Mouse (Mus musculus): ENCODE measurements around the gene Zfp941. TPM values are rescaled to one million over a fixed set of nuclear protein-coding genes. Genes with fewer than 3 reads are reported as not detected.

Zfp941 gene
- total and polyA plus RNA-seq, 2 experiments from 2014 or later, result 26.1 to 30.0 TPM

GRCm38 (mm10) chr7:140821305-140821652, 699 bp downstream of the Zfp941 start:
- DNase-seq (ENCODE audit: low spot score) (no peak), ATAC-seq (ENCODE audit: low FRiP score) (peak; percentile 66; the same call in 1 of the 2 replicates)
- peak overlapping the region; percentile 57 for H3K4me2 ChIP-seq (ENCODE audit: low read depth, low read length, poor library complexity, severe bottlenecking)
- no peak for TF ChIP-seq CTCF (IDR thresholded peaks at IDR 0.05)
- H3K9me3 ChIP-seq (ENCODE audit: low read length), result no peaks in the 10 kb centered on the region
- no peaks in the 10 kb centered on the region for H3K27me3 ChIP-seq (ENCODE audit: insufficient read depth, low read length)
- H3K36me3 ChIP-seq (ENCODE audit: insufficient read depth, low read length), result no peaks in the 10 kb centered on the region
- H3K9ac ChIP-seq (replicated peaks; ENCODE audit: low read length, poor library complexity, severe bottlenecking), result peak overlapping the region; percentile 86
- peaks cover 5% of the 10 kb centered on the region; the same call in 1 of the 2 replicates for H3K4me1 ChIP-seq (ENCODE audit: insufficient read depth, low read length)
- peak overlapping the region; percentile 98 for H3K27ac ChIP-seq (ENCODE audit: low read depth, low read length)
- peak overlapping the region; percentile 71 for H3K4me3 ChIP-seq (ENCODE audit: low read depth, low read length)
- WGBS, result 41% methylated on average over 5 of the region's 5 CpGs

GRCm38 (mm10) chr7:140820173-140820572, 1.8 kb downstream of the Zfp941 start:
- TF ChIP-seq CTCF (IDR thresholded peaks at IDR 0.05), result no peak
- Histone ChIP-seq H3K27me3 (ENCODE audit: insufficient read depth, low read length) (no peaks in the 10 kb centered on the region), H3K4me2 (ENCODE audit: low read depth, low read length, poor library complexity, severe bottlenecking) (peak overlapping the region; percentile 36), H3K4me1 (ENCODE audit: insufficient read depth, low read length) (peaks cover 5% of the 10 kb centered on the region; the same call in 1 of the 2 replicates), H3K9me3 (ENCODE audit: low read length) (no peaks in the 10 kb centered on the region), H3K27ac (ENCODE audit: low read depth, low read length) (no peak overlapping the region), H3K36me3 (ENCODE audit: insufficient read depth, low read length) (no peaks in the 10 kb centered on the region), H3K9ac (replicated peaks; ENCODE audit: low read length, poor library complexity, severe bottlenecking) (no peak overlapping the region), H3K4me3 (ENCODE audit: low read depth, low read length) (no peak overlapping the region)
- WGBS, result 66% methylated on average over 4 of the region's 4 CpGs
- ATAC-seq (ENCODE audit: low FRiP score) (no peak), DNase-seq (ENCODE audit: low spot score) (peak; percentile 66)

- no peak overlapping the region for H3K4me3 ChIP-seq (ENCODE audit: low read depth, low read length)
- H3K9ac ChIP-seq (replicated peaks; ENCODE audit: low read length, poor library complexity, severe bottlenecking), result no peak overlapping the region
- no peak for ATAC-seq (ENCODE audit: low FRiP score)
- H3K27me3 ChIP-seq (ENCODE audit: insufficient read depth, low read length), result no peaks in the 10 kb centered on the region
- no peak overlapping the region for H3K4me2 ChIP-seq (ENCODE audit: low read depth, low read length, poor library complexity, severe bottlenecking)
- no peak overlapping the region for H3K27ac ChIP-seq (ENCODE audit: low read depth, low read length)
- H3K4me1 ChIP-seq (ENCODE audit: insufficient read depth, low read length), result peaks cover 5% of the 10 kb centered on the region; the same call in 1 of the 2 replicates
- no peaks in the 10 kb centered on the region for H3K9me3 ChIP-seq (ENCODE audit: low read length)
- H3K36me3 ChIP-seq (ENCODE audit: insufficient read depth, low read length), result peaks cover 30% of the 10 kb centered on the region
- DNase-seq (ENCODE audit: low spot score), result no peak
- TF ChIP-seq CTCF (IDR thresholded peaks at IDR 0.05), result no peak
- WGBS, result 90% methylated on average over 12 of the region's 12 CpGs
Measured at GRCm38 (mm10) chr7:140812850-140813249, 9.1 kb downstream of the Zfp941 start.

- Histone ChIP-seq H3K4me2 (ENCODE audit: low read depth, low read length, poor library complexity, severe bottlenecking) (no peak overlapping the region), H3K9ac (replicated peaks; ENCODE audit: low read length, poor library complexity, severe bottlenecking) (no peak overlapping the region), H3K4me3 (ENCODE audit: low read depth, low read length) (no peak overlapping the region), H3K4me1 (ENCODE audit: insufficient read depth, low read length) (no peaks in the 10 kb centered on the region), H3K9me3 (ENCODE audit: low read length) (no peaks in the 10 kb centered on the region), H3K27me3 (ENCODE audit: insufficient read depth, low read length) (no peaks in the 10 kb centered on the region), H3K36me3 (ENCODE audit: insufficient read depth, low read length) (peaks cover 36% of the 10 kb centered on the region), H3K27ac (ENCODE audit: low read depth, low read length) (peak overlapping the region; percentile 44; the same call in 1 of the 2 replicates)
- ATAC-seq (ENCODE audit: low FRiP score), result no peak
- peak; percentile 68 for DNase-seq (ENCODE audit: low spot score)
- TF ChIP-seq CTCF (IDR thresholded peaks at IDR 0.05), result no peak
- WGBS, result 65% methylated on average over 13 of the region's 13 CpGs
Measured at GRCm38 (mm10) chr7:140811714-140812113, 10.3 kb downstream of the Zfp941 start.

- no peak overlapping the region for H3K27ac ChIP-seq (ENCODE audit: low read depth, low read length)
- peak; percentile 50 for TF ChIP-seq CTCF (IDR thresholded peaks at IDR 0.05)
- DNase-seq (ENCODE audit: low spot score) (no peak), ATAC-seq (ENCODE audit: low FRiP score) (no peak)
- no peaks in the 10 kb centered on the region for H3K9me3 ChIP-seq (ENCODE audit: low read length)
- WGBS, result 91% methylated on average over 6 of the region's 6 CpGs
- no peak overlapping the region for H3K4me3 ChIP-seq (ENCODE audit: low read depth, low read length)
- H3K27me3 ChIP-seq (ENCODE audit: insufficient read depth, low read length), result no peaks in the 10 kb centered on the region
- no peaks in the 10 kb centered on the region for H3K4me1 ChIP-seq (ENCODE audit: insufficient read depth, low read length)
- no peak overlapping the region for H3K4me2 ChIP-seq (ENCODE audit: low read depth, low read length, poor library complexity, severe bottlenecking)
- peaks cover 38% of the 10 kb centered on the region for H3K36me3 ChIP-seq (ENCODE audit: insufficient read depth, low read length)
- H3K9ac ChIP-seq (replicated peaks; ENCODE audit: low read length, poor library complexity, severe bottlenecking), result no peak overlapping the region
Measured at GRCm38 (mm10) chr7:140810496-140810895, 11.5 kb downstream of the Zfp941 start.

GRCm38 (mm10) chr7:140805704-140806103, 16.3 kb downstream of the Zfp941 start:
- Histone ChIP-seq H3K4me1 (ENCODE audit: insufficient read depth, low read length) (no peaks in the 10 kb centered on the region), H3K27me3 (ENCODE audit: insufficient read depth, low read length) (no peaks in the 10 kb centered on the region), H3K9me3 (ENCODE audit: low read length) (no peaks in the 10 kb centered on the region), H3K27ac (ENCODE audit: low read depth, low read length) (no peak overlapping the region), H3K4me2 (ENCODE audit: low read depth, low read length, poor library complexity, severe bottlenecking) (no peak overlapping the region), H3K4me3 (ENCODE audit: low read depth, low read length) (no peak overlapping the region), H3K9ac (replicated peaks; ENCODE audit: low read length, poor library complexity, severe bottlenecking) (no peak overlapping the region), H3K36me3 (ENCODE audit: insufficient read depth, low read length) (peaks cover 14% of the 10 kb centered on the region; the same call in 1 of the 2 replicates)
- WGBS, result 16% methylated on average over 1 of the region's 1 CpGs
- DNase-seq (ENCODE audit: low spot score) (peak; percentile 59), ATAC-seq (ENCODE audit: low FRiP score) (peak; percentile 50; the same call in 1 of the 2 replicates)
- peak; percentile 77 for TF ChIP-seq CTCF (IDR thresholded peaks at IDR 0.05)

Data from midbrain, postnatal 0 days (tissue).